Mouse (Mus musculus) left cerebral cortex, adult 6 months (tissue): ENCODE data around the gene Sugct. TPM values are rescaled to one million over a fixed set of nuclear protein-coding genes. Genes with fewer than 3 reads are reported as not detected.

Experiments
- long read RNA-seq, 2 experiments: library from polyadenylated mRNA; unstranded; transcript quantifications; one replicate each; pipeline ENCODE4 v2.0.0; 2019 to 2020
- polyA plus RNA-seq: library from polyadenylated mRNA; unstranded; fragments of <200 nt; fragmentation: Nextera tagmentation; gene quantifications from 2 replicates; pipeline ENCODE4 v1.2.3, GENCODE M21; 2021

Sugct gene
- polyA plus RNA-seq, result 6.0 and 7.8 TPM in 2 replicates
- long read RNA-seq, experiment 1, partial matches to known transcripts, result 0 of 2 reads
- long read RNA-seq, experiment 1, other reads (novel, unspliced or antisense), result 1 of 2 reads
- long read RNA-seq, experiment 2, partial matches to known transcripts, result 1 of 1 reads
- long read RNA-seq, experiment 2, other reads (novel, unspliced or antisense), result 0 of 1 reads

DNA sequence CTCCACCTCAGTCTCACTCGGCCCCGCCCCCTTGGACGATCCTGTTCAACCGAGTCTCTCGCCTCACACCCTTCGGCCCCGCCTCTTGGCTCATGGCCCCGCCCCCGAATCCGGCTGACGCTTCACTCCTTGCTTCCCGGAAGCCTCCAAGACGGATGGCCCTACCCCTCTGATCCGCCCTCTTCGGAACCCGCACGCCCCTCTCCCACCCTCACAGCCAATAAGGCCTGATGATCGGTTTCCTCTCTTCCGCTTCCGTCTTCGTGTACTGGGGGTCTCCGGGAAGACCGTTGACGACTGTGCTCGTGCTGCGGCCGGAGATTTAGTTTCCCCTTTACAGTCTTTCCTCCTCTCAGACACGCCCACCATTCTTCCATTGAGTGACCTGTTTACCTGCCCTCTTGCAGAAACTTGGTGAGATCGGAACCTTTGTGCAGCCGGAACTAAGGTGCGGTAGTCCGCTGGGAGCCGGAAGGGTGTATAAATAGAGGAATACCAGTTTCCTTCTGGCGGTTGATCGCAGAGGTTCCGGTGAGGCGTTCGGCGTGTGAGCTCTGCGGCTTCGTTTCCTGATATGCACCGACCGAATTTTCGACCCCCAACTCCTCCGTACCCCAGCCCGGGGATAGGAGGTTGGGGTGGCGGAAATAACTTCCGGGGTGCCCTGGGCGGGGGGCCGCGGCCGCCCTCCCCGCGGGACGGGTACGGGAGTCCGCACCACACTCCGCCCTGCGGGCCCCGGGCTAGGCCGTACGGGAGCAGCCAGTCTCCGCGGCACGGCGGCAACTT, at the start of gene Sugct, which contains the start of gene Mplkip:
Sugct (minus strand) TSS at position 643 of the 789 bp plus-strand sequence.
Mplkip (plus strand) TSS at position 282 of the 789 bp plus-strand sequence.

Other genes with a start within 250 kb of the Sugct start
- 7.8 and 18.8 TPM in 2 replicates for gene Mplkip, start 361 bp downstream of the Sugct start, polyA plus RNA-seq
- gene Cdk13, start 109.5 kb upstream of the Sugct start, polyA plus RNA-seq, result 8.0 and 10.7 TPM in 2 replicates
- gene Rala, start 248.7 kb upstream of the Sugct start, polyA plus RNA-seq, result 81.2 and 127 TPM in 2 replicates